Mouse (Mus musculus): Measurements from ENCODE around the gene Slc15a1. TPM values are rescaled to one million over a fixed set of nuclear protein-coding genes. Genes with fewer than 3 reads are reported as not detected.

The Slc15a1 gene
- polyA plus RNA-seq, 1 experiment = 2.4 TPM

DNA sequence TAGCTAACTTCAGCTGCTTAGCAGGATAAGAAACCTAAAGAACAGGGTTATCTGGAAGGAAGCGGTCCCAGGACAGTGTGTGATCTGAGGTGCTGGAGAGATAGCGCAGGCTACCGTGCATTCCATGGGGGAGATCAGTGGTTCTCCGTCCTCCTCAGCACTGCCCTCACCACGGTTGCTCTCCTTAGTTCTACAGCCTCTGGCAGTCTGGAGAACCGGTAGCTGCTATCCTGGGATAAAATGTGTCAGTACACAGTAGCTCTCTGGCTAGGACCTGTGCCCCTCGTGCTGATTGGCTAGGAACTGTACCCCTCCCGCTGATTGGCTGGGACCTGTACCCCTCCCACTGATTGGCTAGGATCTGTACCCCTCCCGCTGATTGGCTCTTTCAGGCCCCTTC lies 58.1 kb downstream of the Slc15a1 start:
- Histone ChIP-seq H3K4me3 (replicated peaks; ENCODE audit: extremely low read depth, low read depth, low read length) (no peak overlapping the region), H3K4me1 (ENCODE audit: control insufficient read depth, insufficient read depth, low read length) (0 out of 2 replicates have a peak, but pooled peaks cover 4% of the 10 kb centered on the region)
- WGBS = 28% methylated on average over 9 of the region's 9 CpGs
- no peak for TF ChIP-seq CTCF (IDR thresholded peaks at IDR 0.05; ENCODE audit: insufficient read depth, low read length)
- no peak for TF ChIP-seq POLR2A (IDR thresholded peaks at IDR 0.05; ENCODE audit: borderline replicate concordance, extremely low read depth, low read depth, low read length)
- DNase-seq = no peak

DNA sequence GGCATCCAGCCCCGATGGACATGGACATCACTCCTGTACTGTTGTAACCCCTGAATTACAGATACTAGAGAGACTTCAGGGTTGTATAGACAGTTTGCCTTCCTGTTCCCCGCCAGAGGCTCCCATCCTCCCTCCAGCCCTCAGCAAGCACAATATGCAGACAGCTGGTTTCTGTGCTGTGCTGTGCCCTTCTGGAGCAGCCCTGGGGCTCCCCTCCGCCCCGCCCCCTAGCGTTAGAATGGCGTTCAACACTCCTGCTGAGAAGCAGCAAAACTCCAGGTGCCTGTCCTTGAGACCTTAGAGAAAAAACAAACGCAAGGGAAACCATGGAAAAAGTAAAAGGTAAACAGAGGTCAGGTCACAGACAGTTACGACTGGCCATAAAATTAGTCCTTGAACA lies 59.9 kb downstream of the Slc15a1 start:
- WGBS = 15% methylated on average over 8 of the region's 8 CpGs
- TF ChIP-seq POLR2A (IDR thresholded peaks at IDR 0.05; ENCODE audit: borderline replicate concordance, extremely low read depth, low read depth, low read length) (no peak), CTCF (IDR thresholded peaks at IDR 0.05; ENCODE audit: insufficient read depth, low read length) (peak; percentile 60)
- DNase-seq = peak; percentile 59
- no peak overlapping the region for H3K4me3 ChIP-seq (replicated peaks; ENCODE audit: extremely low read depth, low read depth, low read length)
- no peaks in the 10 kb centered on the region for H3K4me1 ChIP-seq (ENCODE audit: control insufficient read depth, insufficient read depth, low read length)

DNA sequence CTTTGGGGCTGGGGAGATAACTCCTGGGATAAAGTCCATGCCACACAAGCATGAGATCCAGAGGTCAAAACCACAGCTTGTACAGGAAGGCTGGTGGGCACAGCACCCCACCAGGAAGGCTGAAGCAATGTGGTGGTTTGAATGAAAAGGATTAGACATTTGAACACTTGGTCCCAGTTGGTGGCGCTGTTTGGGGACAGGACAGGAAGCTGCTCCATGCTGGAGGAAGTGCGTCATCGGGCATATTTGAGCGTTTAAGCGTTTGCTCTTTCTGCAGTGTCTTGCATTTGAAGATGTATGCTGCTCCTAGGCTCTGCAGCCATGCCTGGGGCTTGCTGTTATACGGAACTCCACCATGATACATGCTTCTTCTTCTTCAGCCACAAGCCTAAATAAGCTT lies 64.2 kb downstream of the Slc15a1 start:
- no peak overlapping the region for H3K4me3 ChIP-seq (replicated peaks; ENCODE audit: extremely low read depth, low read depth, low read length)
- peaks cover 5% of the 10 kb centered on the region; the same call in 1 of the 2 replicates for H3K4me1 ChIP-seq (ENCODE audit: control insufficient read depth, insufficient read depth, low read length)
- 86% methylated on average over 6 of the region's 6 CpGs for WGBS
- TF ChIP-seq CTCF (IDR thresholded peaks at IDR 0.05; ENCODE audit: insufficient read depth, low read length) (no peak), POLR2A (IDR thresholded peaks at IDR 0.05; ENCODE audit: borderline replicate concordance, extremely low read depth, low read depth, low read length) (no peak)
- no peak for DNase-seq

- no peak overlapping the region for H3K4me3 ChIP-seq (replicated peaks; ENCODE audit: extremely low read depth, low read depth, low read length)
- peaks cover 5% of the 10 kb centered on the region; the same call in 1 of the 2 replicates for H3K4me1 ChIP-seq (ENCODE audit: control insufficient read depth, insufficient read depth, low read length)
- WGBS = 35% methylated on average over 6 of the region's 6 CpGs
- peak; percentile 47 for DNase-seq
- TF ChIP-seq CTCF (IDR thresholded peaks at IDR 0.05; ENCODE audit: insufficient read depth, low read length) = no peak
- TF ChIP-seq POLR2A (IDR thresholded peaks at IDR 0.05; ENCODE audit: borderline replicate concordance, extremely low read depth, low read depth, low read length) = no peak
Observed at GRCm38 (mm10) chr14:121437026-121437425, 68.0 kb downstream of the Slc15a1 start.

DNA sequence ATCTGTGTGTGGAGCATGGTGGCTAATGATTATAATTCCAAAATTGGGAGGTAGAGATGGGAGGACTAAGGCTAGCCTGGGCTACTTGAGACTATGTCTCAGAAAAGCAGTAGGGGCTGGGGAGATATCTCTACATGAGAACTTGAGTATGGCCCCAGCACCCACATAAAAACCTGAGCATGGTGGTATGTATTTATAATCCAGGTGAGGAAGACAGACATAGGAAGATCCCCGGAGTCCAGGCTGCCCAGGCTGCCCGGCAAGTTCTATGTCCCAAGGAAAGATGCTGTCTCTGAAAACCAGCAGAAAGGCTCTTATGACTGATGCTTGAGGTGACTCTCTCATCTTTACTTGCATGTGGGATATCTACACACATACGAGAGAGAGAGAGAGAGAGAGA lies 68.6 kb downstream of the Slc15a1 start:
- DNase-seq = no peak
- TF ChIP-seq POLR2A (IDR thresholded peaks at IDR 0.05; ENCODE audit: borderline replicate concordance, extremely low read depth, low read depth, low read length) (no peak), CTCF (IDR thresholded peaks at IDR 0.05; ENCODE audit: insufficient read depth, low read length) (no peak)
- Histone ChIP-seq H3K4me3 (replicated peaks; ENCODE audit: extremely low read depth, low read depth, low read length) (no peak overlapping the region), H3K4me1 (ENCODE audit: control insufficient read depth, insufficient read depth, low read length) (peaks cover 5% of the 10 kb centered on the region; the same call in 1 of the 2 replicates)
- 93% methylated on average over 3 of the region's 3 CpGs for WGBS

DNA sequence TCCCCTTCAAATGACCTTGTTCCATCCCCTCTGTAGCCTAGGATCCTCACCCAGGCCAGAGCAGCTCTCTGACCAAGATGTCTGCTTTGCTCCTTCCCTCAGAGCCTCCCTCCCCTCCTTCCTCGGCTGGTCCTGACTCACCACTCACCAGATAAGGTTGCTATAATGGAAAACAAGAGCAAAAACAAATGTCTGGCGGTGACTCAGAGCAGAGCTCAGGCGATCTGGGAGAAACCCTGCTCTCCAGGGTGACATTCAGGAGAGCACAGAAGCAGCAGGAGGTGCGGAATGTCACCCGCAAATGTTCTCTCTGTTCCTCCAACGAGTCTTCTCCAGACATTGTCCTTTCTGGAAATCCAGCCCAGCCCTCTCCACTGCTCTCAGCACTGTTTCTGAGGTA lies 69.3 kb downstream of the Slc15a1 start:
- Histone ChIP-seq H3K4me1 (ENCODE audit: control insufficient read depth, insufficient read depth, low read length) (peaks cover 5% of the 10 kb centered on the region; the same call in 1 of the 2 replicates), H3K4me3 (replicated peaks; ENCODE audit: extremely low read depth, low read depth, low read length) (no peak overlapping the region)
- WGBS = 41% methylated on average over 6 of the region's 6 CpGs
- no peak for DNase-seq
- TF ChIP-seq POLR2A (IDR thresholded peaks at IDR 0.05; ENCODE audit: borderline replicate concordance, extremely low read depth, low read depth, low read length) (no peak), CTCF (IDR thresholded peaks at IDR 0.05; ENCODE audit: insufficient read depth, low read length) (no peak)

DNA sequence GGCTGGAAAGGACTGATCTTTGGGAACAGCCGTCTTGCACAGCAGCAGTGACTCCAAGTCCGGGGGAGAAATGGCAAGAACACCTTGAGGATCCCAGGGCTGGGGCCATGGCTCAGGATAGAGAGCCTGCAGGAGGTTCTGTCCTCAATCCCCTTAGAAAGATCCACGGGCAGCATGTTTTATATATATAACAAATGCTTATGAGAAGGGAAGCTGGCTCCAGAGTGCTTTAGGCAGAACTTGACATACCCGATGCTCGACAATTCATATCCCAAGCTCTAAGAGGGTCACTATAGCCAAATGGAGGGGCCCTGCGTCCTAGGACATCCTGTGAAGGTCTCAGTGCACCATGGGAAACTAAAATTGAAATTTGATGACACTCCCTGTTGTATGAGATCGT lies 73.8 kb downstream of the Slc15a1 start:
- 86% methylated on average over 7 of the region's 7 CpGs for WGBS
- no peak for DNase-seq
- Histone ChIP-seq H3K4me3 (replicated peaks; ENCODE audit: extremely low read depth, low read depth, low read length) (no peak overlapping the region), H3K4me1 (ENCODE audit: control insufficient read depth, insufficient read depth, low read length) (no peaks in the 10 kb centered on the region)
- TF ChIP-seq CTCF (IDR thresholded peaks at IDR 0.05; ENCODE audit: insufficient read depth, low read length) (no peak), POLR2A (IDR thresholded peaks at IDR 0.05; ENCODE audit: borderline replicate concordance, extremely low read depth, low read depth, low read length) (no peak)

DNA sequence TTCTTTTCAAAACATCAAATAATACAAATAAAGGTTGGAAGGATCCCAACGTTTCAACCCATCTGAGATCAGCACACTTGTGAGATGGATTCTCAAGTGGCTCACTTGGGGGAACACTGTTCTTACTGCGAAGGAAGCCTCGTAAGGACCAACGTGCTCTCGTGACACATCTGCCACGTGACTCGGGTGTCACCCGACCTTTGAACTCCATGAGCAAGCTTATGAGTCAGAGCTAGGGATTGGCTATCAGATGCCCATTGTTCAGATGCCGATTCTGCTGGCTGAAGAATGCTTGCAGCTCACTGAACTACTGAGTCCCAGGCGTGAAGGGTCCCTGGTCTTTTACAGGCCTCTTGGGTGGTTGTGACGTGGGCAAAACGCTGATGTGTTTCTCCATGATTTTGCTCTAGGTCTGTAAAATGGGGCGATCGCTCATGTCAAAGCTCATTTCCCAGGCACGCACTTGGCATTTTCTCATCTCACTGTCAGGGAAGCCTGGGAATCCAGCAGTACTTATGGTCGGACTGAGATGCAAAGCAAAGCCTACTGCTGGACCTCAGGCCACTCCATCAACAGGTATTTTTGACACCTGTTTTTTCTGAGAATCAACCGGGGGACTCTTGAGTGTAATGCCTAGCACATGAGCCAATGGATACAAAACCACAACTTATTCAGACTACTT lies 75.1 kb downstream of the Slc15a1 start:
- no peak for TF ChIP-seq CTCF (IDR thresholded peaks at IDR 0.05; ENCODE audit: insufficient read depth, low read length)
- TF ChIP-seq POLR2A (IDR thresholded peaks at IDR 0.05; ENCODE audit: borderline replicate concordance, extremely low read depth, low read depth, low read length) = no peak
- no peak for DNase-seq
- Histone ChIP-seq H3K4me1 (ENCODE audit: control insufficient read depth, insufficient read depth, low read length) (no peaks in the 10 kb centered on the region), H3K4me3 (replicated peaks; ENCODE audit: extremely low read depth, low read depth, low read length) (no peak overlapping the region)
- 77% methylated on average over 17 of the region's 17 CpGs for WGBS

DNA sequence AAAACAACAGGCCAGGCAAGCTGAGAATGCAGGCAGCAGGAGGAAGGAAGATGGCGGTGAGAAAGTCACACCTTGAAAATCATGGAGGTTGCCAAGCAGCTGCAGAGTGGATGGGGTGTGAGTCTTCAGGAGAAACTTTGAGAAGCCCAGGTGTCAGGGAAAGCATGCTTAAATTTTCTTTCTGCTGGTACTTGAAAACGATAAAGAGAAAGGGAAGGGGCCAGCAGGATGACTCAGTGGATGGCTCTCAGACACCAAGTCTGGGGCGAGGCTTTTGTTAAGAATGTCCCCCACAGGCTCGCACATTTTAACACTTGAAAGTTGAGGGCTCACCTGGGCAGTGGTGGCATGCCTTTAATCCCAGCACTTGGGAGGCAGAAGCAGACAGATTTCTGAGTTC lies 76.9 kb downstream of the Slc15a1 start:
- TF ChIP-seq POLR2A (IDR thresholded peaks at IDR 0.05; ENCODE audit: borderline replicate concordance, extremely low read depth, low read depth, low read length) = no peak
- no peak for TF ChIP-seq CTCF (IDR thresholded peaks at IDR 0.05; ENCODE audit: insufficient read depth, low read length)
- DNase-seq = no peak
- H3K4me3 ChIP-seq (replicated peaks; ENCODE audit: extremely low read depth, low read depth, low read length) = no peak overlapping the region
- whole genome bisulfite sequencing = 90% methylated on average over 4 of the region's 4 CpGs
- no peaks in the 10 kb centered on the region for H3K4me1 ChIP-seq (ENCODE audit: control insufficient read depth, insufficient read depth, low read length)

- DNase-seq = no peak
- H3K4me1 ChIP-seq (ENCODE audit: control insufficient read depth, insufficient read depth, low read length) = peaks cover 9% of the 10 kb centered on the region; the same call in 1 of the 2 replicates
- TF ChIP-seq POLR2A (IDR thresholded peaks at IDR 0.05; ENCODE audit: borderline replicate concordance, extremely low read depth, low read depth, low read length) (no peak), CTCF (IDR thresholded peaks at IDR 0.05; ENCODE audit: insufficient read depth, low read length) (peak; percentile 28)
Observed at GRCm38 (mm10) chr14:121426743-121427142, 78.3 kb downstream of the Slc15a1 start.

More at GRCm38 (mm10) chr14:121426743-121427142, 78.3 kb downstream of the Slc15a1 start:
- no peak overlapping the region for H3K4me3 ChIP-seq (replicated peaks; ENCODE audit: extremely low read depth, low read depth, low read length)
